Mouse (Mus musculus) lung, postnatal 0 days (tissue): ENCODE data around the gene Prkg1.

ENCODE experiments used
- CTCF ChIP-seq: IDR thresholded peaks from 2 replicates; pipeline ENCODE4 v1.5.1; 2016; ENCODE audit warnings: antibody characterized with exemption, mild to moderate bottlenecking
- EP300 ChIP-seq: IDR thresholded peaks from 2 replicates; pipeline ENCODE4 v1.6.1; 2016; ENCODE audit warnings: antibody characterized with exemption, mild to moderate bottlenecking, control low read depth

- TF ChIP-seq CTCF = no peak
- TF ChIP-seq EP300 = no peak
Measured at GRCm38 (mm10) chr19:31283617-31284016, 481.2 kb downstream of the Prkg1 start.
